Mouse (Mus musculus) bone marrow, adult 2 months (tissue): ENCODE results near the gene Tdgf1.

Experiments
- CTCF ChIP-seq: fragments of 200-500 bp; IDR thresholded peaks from 2 replicates; pipeline ENCODE4 v1.5.1; 2011; ENCODE audit warnings: low read length, control low read depth; ENCODE audit not compliant: control insufficient read depth, insufficient read depth
- POLR2A ChIP-seq: fragments of 200-500 bp; IDR thresholded peaks from 2 replicates; pipeline ENCODE4 v1.6.1; 2011; ENCODE audit warnings: low read depth, mild to moderate bottlenecking, control low read depth, low read length, borderline replicate concordance; ENCODE audit not compliant: control insufficient read depth

- TF ChIP-seq CTCF (no peak), POLR2A (no peak)
Observed at GRCm38 (mm10) chr9:110931573-110931972, 14.4 kb downstream of the Tdgf1 start.
